Mouse (Mus musculus) urinary bladder, postnatal 36 days (tissue): ENCODE measurements around the gene Ckb.

Experiments used
- DNase-seq, 2 experiments: peaks; one replicate each; pipeline ENCODE4 v3.0.0; 2022; ENCODE audit warnings: low spot score in 2 of 2, mixed read lengths in 1 of 2

The Ckb gene

DNA sequence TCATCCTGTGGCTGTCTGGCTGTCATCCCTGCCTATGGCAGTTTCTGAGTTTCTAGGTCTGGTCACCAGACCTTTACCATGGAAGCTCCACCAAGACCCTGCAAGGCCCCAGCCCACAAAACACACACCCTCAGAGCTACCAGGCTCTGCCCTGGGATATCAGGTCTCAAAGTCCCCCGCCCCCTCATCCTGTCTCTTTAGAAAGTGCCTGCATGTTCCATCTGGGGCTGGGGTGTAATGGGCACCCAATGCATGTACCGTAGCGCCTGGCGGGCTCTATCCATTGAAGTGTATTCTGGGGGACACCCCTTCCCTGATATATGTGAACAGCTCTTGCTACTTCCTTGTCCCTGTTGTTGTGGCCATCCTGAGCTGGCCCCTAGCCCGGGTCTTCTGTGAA lies 20.8 kb upstream of the Ckb start:
- no peak for DNase-seq

DNA sequence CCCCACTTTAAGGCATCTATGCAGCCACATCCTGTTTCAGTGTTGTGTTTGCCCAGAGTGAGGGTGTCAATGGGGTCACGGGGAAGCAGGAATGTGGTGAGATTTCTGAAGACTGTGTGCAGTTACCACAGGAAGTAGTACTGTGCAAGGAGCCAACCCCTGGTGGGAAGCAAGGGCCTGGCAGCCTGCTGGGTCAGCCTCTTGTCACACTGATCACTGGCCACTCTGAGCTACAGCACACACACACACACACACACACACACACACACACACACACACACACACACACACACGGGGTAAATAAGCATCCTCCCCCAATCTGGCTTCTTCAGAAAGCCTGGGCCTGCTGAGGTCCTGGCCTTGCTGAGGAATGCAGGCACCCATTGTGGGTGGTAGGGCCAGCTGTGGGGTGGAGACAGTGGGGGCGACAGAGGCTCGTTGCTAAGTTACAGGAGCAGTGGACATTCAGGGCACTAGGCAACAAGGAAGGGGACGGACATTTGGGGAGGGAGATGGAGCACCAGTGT lies 19.3 kb upstream of the Ckb start:
- no peak for DNase-seq

DNA sequence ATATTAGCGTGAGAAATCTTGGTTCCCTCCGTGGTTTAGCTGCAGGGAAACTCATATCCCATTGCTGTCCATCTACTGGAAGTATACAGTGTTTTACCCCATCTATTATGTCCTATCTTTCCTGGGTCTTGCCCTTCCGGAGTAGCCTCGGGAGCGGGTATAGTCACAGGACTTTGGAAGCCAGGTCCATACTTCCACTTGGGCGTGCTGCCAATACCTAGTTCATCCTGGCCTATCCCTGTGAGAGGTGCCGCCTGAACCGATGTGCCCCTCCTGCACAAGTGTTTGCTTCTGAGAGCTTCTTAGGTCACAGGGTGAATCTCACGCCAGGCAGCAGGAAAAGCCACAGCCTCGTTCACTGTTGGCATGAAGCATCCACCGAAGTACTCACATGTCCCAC lies 17.3 kb upstream of the Ckb start:
- no peak for DNase-seq

DNA sequence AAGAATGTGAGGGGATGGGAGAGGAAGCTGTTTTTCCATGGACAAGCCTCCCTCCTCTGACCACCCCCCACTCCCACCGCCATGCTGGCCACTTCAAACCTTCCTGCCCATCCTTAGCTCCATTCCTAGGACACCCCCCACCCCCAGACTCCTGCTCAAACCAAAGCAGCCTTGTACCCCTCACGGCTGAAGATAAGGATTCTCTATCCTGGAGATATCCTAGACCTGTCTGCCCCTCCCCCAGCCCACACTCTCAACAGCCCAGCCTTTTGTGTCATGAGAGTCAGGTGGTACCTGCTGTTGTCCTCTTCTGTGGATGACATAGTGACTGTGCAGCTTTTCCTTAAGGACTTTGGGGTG lies 15.9 kb upstream of the Ckb start:
- no peak for DNase-seq

DNA sequence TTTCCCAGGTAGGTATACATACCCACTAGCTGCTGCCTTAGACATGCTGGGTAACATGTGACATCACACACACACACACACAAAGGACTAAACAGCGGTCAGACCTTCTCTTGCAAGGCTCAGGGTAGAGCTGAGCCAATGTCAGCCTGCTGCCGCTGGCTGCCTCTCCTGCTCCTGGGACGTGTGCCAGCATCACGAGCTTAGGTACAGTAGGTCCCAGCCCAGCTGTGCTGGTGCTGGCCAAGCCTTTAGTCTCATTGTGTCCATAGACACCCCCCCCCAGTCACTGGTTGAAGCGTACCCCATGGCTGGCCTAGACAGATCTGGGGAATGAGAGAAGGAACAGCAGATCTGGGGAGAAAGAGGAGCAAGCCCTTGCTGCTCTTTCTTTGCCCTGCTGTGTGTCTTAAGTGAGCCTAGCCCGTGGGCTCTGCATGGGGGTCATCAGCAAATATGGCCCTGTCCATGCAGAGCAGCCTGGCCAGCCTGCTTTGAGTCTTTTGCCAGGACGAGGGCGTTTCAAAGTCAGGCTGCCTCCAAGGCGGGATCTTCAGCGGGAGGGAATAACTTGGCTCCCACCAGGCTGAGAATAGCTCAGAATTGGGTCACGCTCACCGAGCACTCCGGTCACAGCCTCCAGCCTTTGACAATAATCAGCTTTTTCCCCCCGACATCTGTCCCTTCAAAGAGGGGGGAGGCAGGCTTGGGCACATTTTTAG lies 15.4 kb upstream of the Ckb start:
- peak; percentile 28 to 68 for DNase-seq

DNA sequence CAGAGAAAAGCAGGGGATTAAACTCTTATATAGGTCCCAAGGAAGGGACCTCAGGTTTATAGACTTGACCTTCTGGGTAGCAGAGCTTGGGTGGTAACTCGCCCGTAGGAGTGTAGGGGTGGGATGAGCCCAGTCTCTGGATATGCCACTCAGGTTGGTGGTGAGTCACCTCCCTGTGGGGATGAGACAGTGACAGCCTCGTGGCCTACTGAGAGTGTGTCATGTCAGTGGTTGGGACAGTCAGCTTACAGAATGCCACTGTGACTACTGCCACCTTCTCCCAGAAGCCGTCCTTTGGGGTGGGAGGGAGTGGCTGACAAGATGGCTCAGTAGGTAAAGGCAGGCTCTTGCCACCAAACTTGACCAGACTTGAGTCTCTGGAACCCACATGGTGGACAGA lies 14.3 kb upstream of the Ckb start:
- DNase-seq: no peak

DNA sequence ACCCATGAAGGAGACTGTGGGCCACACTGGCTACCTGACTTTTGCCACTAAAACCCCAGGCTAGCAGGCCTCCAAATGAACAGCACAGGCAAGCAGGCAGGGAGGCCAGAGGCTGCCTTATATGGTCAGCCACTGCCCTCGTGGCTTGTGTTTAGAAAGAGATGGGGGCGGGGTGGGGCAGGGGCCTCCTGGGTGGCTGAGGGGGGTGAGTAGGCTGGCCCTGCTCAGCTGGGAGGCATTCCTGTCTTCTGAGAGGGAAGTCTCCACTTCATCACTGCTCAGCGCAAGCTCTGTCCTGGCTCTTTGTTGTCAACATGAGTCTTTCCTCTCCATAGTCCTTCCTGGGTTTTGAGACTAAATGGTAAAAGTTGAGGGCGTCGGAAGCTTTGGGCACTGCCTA lies 10.7 kb upstream of the Ckb start:
- DNase-seq: no peak

DNA sequence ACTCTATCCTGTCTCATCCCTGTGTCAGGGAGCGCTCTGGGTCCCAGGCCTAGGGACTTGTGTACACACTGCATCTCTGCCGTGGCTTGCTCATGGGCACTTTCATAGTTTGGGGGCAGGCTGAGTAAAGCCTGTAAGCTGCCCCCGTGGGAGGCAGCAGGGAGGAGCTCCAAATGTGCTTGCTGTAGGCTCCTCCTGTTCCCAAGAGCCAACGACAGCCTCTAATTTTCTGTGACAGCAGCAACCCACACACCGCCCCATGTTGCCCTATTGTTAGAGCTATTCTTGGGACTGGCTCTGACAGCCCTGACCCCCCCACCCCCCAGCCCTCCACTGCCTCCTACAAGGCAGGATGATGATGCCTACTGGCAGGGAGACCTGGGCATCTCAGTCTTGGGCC lies 9.9 kb upstream of the Ckb start:
- DNase-seq: no peak

DNA sequence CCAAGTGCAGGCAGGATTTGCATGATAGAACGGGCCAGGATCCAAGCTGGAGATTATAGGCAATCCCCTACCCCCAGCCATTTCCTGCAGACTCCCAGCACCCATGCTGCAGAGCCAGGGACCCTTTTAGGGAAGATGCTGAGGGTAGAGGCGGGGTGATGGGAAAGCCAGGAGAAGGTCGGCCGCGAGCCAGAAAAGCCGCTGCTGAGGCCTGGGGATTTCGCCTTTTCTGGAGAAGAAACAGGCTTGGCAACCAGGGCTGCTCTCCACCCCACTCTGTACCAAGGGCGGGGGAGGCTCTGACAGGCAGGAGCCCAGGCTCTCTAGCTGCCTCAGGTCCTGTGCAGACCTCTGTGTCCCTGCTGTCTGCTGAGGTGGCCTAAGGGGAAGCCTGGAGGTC lies 9.2 kb upstream of the Ckb start:
- no peak for DNase-seq

DNA sequence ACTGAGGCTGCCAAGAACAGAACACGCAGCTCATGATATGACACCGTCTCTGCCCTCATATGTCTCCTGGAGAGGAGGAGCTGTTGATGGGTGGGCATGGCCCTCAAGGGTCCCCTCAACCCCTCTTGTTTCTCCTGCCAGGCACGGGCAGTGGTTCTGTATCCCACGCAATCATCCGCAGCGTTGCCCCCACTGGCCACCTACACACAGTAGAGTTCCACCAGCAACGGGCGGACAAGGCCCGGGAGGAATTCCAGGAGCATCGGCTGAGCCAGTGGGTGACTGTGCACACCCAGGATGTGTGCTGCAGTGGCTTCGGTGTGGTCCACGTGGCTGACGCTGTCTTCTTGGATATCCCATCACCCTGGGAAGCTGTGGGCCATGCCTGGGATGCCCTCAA lies 8.5 kb upstream of the Ckb start:
- no peak for DNase-seq

DNA sequence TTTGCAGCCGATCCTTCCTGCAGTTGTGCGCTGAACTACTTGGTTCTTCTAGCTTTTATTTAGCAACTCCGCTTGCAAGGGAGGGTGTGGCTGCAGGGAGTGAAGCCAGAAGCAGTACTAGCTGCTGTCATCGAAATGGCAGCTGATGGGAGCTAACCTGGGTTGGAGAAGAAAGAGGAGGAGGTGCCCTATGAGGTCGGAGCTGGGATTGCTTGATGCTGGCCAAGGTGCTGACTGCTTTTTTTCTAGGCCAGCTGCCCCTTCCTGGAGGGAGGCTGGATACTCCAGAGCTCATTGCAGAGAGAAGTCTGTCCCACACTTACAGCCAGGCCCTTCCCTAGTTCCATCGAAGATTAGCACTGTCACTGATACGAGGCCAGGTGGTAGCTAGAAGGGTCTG lies 6.9 kb upstream of the Ckb start:
- no peak for DNase-seq

DNA sequence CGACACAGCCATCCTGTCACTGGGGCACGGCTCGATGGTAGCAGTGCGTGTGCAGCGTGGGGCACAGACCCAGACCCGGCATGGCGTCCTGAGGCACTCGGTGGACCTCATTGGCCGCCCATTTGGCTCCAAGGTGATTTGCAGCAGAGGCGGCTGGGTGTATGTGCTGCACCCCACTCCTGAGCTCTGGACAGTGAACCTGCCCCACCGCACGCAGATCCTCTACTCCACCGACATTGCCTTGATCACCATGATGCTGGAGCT lies 6.5 kb upstream of the Ckb start:
- DNase-seq: no peak

DNA sequence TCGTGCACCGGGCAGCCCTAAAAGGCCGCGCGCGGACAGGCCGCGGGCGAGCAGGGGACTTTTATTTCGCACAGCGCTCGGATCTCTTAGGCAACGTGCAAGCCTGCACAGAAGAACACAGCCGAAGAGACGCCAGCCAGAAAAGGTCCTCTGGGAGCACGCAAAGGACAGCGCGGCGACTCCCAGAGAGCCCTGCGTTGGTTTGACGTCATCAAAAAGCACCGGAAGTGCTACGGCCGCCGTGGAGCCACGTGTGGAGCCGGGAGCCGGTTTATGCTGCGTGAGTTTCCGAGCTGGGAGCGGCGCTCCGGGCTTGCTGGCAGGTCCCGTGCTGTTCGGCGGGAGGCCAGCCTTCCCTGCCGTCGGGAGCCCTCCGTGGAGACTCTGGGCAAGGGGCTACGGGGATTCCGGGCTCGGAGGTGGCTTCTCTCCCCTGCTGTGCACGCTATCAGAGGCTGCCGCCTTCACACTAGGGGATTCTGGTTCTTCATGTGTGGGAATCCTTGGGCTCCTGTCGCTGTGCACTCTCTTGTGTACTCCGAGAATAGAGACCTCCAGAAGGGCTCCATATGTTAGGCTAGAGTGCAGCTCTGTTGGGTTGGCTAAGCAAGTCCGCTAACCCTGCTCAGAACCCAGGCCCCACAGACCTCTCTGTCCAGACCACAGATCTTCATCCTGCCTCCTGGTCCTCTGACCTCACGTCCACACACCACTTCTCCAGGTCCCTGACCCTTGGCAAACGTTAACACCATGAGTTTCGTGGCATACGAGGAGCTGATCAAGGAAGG lies 5.9 kb upstream of the Ckb start, which contains the start of gene Trmt61a:
Gene Trmt61a, plus strand, starts transcription at position 224 of the 788 bp plus-strand sequence.
- DNase-seq: peak; percentile 80 to 91

DNA sequence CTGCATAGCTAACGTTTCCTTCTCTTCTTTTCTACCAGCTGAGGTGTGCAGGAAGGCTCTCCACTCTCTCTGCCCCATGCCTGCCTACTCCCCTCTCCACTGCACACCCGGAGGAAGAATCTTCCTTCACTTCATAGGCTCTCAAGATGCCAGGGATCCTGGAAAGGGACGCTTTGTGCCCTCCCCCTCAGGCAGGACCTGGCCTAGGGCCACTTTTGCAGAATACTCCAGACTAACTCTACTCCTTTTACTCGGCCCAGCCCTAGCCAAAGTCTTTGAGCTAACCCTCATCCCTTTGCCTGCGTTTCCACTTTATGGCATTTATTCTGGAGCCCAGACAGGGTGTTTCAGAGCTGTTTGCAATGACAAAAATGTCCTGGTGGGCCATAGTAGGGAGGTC lies 5.3 kb upstream of the Ckb start:
- DNase-seq: no peak

DNA sequence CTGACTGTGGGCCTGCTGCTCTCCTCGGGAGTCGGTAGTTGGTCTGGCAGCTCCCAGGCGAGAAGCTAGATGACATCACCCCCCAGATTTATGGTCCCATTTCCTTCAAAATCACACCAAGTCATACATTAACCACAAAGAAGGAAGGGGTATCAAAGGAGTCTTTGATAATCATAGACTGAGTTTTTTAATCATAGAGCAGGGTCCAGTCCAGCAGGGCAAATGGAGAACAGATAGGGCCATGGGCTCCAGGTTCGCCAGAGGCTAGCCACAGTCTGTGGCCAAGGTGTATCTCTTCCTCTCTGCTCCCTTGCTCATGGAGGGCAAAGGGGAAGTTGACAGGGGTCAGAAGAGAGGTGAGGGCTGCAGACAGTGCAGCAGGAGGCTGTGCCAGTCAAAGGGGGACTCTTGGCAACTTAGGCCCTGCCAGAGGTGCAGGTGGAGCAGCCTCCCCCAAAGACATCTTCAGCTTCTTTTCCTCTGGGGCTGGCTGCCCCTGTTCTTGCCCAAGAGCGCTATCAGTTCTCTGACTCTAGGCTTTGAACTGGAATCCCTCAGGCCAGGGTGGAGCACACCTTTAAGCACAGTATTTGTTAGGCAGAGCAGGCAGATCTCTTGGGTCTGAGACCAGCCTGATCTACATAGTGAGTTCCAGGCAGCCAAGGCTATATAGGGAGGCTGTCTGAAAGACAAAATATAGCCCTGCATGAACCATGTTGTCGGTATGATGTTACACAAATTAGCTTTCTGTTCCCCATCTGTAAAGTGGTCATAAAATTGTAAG lies 3.9 kb upstream of the Ckb start:
- no peak for DNase-seq

DNA sequence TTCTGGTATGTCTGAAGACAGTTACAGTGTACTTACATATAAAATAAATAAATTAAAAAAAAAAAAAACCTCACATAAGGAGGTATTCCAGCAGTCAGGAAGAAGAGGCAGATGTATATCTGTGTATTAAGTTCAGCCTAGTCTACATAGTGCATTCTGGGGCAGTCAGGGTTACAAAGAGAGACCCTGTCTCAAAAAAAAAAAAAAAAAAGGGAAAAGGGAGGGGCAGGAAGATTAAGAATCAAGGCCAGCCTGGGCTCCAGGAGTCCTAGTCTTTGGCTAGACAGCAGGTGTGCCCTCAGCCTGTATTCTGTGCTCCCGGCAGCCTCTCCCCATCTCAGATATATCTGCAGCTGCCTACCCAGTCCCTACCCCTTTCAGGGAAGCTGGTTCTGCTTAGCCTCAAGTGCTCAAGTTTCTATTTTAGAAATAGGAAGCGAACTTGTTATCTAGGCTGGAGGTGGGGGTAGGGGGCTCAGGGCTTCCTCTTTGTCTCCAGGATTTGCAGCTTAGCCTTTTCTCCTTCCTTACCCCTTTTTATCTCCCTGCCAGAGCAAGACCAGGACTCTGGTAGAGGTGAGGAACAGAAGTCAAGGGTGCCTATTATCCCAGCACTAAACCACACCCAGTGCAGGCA lies 2.8 kb upstream of the Ckb start:
- DNase-seq: no peak

DNA sequence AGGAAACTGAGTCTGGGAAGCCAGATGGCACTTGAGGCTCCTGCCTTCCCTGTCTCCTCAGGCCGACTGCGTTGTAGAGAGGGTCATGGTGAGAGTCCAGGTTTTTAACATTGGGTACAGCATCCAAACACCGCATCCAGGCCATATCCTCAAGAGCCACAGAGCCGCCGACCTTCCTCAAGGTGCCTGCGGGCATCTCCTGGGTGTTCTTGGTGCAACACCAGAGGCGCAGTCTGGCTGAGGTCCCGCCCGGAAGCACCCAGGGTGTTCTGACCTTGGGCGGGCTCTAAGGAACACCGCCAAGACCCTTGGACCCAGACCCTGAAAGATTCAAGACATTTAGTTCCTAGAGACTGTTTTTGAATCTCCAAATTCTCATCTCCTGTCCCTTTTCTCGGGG lies 443 bp upstream of the Ckb start:
- DNase-seq: no peak

DNA sequence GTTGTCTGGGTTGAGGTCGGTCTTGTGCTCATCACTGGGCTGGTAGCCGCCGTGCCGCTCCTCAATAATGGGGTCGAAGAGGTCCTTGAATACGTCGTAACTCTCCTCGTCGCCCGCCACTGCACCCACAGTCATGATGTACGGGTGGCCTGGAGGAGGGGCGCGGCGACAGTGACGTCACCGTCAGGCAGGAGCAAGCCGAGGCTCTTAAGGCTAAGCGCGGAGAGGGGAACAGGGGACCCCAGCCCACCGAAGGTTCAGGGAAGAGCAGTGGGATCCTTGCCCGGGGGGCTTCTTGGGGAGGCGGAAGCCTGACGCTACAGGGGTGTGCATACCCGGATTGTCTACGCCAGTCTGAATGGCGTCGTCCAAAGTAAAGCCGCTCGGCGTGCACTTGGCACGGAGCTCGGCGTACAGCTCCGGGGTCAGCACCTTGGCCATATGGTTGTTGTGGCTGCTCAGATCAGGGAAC lies 671 bp downstream of the Ckb start:
- DNase-seq: peak in 1 of 2 experiments; percentile 53

DNA sequence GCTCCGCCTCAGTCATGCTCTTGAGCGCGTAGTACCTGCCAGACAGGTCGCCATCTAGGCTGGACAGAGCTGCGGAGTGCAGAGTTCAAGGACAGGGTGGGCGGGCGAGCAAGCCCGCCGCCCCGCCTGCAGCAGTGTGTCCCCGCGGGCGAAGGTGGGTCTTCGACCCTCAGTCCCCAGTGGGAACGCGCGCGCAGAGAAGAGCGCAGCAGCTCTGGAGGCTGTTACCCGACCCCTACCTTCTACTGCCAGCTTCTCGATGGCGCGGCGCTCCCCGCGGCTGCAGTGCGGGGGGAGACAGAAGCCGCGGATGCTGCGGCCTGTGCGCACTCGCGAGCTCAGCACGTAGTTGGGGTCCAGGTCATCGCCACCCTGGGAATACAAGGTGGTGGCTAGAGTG lies 1.2 kb downstream of the Ckb start:
- DNase-seq: no peak

DNA sequence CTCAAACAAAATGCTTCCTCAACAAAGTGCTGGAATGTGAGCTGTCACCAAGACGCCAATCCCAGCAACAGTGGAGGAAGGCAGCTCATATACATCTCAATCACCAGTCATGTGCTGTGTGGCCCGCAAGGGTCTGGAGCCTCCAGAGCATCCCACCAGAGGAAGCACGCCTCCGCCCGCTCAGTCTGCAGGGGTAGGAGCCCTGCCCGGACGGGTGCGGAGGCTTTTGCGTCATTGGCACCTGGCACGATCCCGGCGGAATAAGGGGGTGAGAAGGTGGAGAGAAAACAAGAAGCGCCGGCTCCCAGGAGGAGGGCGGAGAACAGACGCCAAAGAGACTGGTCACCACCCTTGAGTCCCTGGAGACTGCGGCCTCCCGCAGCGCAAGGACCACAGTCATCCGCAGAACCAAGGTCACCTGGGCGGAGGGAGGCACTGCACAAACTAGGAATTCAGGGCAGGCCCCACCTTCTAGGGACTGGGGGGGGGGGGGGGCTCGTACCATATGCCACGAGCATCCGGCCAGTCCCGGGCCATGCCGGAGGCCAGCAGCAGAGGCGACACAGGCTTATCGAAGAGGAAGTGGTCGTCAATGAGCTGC lies 1.7 kb downstream of the Ckb start:
- DNase-seq: no peak

DNA sequence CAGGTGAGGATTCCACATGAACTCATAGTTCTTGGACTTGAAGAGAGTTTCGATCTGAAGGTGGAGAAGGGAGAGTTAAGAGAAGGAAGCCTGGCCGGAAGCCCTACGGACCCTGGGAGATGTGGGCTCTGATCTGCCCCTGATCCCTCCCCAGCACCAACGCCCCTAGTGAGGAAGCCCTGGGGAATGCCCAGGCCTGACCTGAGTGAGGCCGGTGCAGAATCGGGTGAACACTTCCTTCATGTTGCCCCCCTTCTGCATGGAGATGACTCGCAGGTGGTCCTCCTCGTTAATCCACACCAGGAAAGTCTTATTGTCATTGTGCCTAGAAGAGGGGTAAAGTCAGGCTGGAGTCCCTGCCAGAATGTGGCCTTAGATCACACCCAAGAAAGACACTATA lies 2.2 kb downstream of the Ckb start:
- no peak for DNase-seq
